Mouse (Mus musculus): Measurements from ENCODE around the gene Homer1.
A peak's percentile ranks its signal among the peaks of the same experiment; 100 is the strongest.

Gene Homer1

DNA sequence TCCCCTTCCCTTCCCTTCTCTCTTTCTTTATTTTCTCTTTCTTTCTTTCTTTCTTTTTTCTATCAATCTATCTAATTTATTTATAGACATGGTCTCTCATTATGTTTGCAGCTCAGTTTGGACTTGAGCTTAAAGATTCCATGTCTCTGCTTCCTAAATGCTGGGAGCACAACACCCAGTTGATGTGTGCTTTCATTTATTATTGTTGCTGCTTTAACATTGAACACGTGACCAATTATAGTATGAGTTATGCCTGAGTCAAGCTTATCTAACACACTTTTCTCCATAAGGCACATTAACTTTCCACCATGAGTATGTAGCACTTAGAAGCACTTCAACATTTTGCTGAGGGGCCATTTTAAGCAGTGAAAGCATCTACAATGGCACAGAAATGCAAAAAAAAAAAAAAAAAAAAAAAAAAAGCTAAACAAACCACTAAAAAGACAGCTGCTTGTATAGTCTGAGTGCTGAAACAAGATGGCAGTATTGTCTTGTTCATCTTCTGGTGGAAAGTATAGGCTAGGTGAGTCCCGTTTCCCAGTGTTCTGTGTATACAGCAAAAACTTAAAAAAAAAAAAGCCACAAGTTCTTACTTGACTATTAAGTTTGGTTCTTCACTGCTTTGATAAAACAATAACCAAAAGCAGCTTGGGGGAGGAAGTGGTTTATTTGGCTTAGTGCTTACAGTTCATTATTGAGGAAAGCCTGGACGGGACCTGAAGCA, 41.3 kb downstream of the Homer1 start:
- no peak for DNase-seq (ENCODE audit: low read depth, low spot score)

- no peak for DNase-seq (ENCODE audit: low read depth, low spot score)
Observed at GRCm38 (mm10) chr13:93342641-93343040, 43.2 kb downstream of the Homer1 start.

- no peak for DNase-seq (ENCODE audit: low read depth, low spot score)
Observed at GRCm38 (mm10) chr13:93344395-93344794, 45.0 kb downstream of the Homer1 start.

DNA sequence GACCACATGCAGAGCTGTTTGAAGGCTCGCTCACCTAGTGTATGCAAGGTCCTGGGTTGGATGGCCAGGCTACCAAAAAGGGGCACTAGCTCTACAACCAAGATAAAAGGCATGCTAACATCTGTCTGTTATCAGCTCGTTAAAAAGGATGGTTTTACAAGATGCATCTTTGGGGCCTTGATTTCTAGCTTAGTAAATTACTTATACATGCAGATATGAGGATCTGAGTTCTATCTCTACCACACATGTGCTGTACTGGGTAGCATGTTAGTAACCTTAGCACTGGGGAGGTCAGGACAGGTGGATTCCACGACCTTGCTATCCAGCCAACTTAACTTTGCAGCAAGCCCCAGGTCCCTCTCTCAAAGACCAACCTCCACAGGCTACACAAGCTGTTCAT, 46.4 kb downstream of the Homer1 start:
- no peak for DNase-seq (ENCODE audit: low read depth, low spot score)

DNA sequence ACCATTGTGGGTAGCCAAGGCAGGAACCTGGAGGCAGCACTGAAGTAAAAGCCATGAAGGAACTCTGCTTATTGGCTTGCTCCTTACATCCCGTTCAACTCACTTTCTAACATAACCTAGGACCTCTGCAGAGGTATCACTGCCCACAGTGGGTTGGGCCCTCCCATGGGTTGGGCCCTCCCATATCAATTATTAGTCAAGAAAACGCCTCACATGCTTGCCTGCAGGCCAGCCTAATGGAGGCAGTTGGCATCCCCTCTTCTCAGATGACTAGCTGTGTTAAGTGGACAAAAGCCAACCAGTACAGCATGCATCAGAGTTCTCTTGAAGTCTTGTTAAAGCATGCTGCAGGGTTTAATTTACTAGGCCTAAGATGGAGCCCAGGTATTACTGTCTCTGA, 52.6 kb downstream of the Homer1 start:
- no peak for DNase-seq (ENCODE audit: low read depth, low spot score)

- peak; percentile 23 for DNase-seq (ENCODE audit: low read depth, low spot score)
Observed at GRCm38 (mm10) chr13:93354420-93355278, 55.2 kb downstream of the Homer1 start.

- DNase-seq (ENCODE audit: low read depth, low spot score), result no peak
Observed at GRCm38 (mm10) chr13:93355279-93355587, 55.8 kb downstream of the Homer1 start.

- no peak for DNase-seq (ENCODE audit: low read depth, low spot score)
Observed at GRCm38 (mm10) chr13:93358522-93358921, 59.1 kb downstream of the Homer1 start.

DNA sequence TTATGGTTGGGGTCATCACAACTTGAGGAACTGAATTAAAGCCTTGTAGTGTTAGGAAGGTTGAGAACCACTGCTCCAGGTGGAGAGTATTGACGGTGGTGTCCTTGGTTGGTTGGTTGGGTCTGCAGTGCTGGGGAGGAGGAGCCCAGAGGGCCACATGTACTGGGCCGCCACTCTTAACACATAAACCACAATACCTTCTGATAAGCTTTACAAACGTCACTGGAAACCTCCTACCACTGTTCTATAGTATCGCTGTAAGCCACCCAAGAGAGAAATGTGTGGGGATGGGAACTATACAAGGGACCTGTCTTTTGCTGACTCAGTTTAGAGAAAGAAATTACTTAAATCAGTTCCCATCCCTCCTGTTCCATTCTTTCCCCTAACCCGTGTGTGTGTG, 68.1 kb downstream of the Homer1 start:
- no peak for DNase-seq (ENCODE audit: low read depth, low spot score)

GRCm38 (mm10) chr13:93368812-93369584, 69.6 kb downstream of the Homer1 start:
- no peak for DNase-seq (ENCODE audit: low read depth, low spot score)

- no peak for DNase-seq (ENCODE audit: low read depth, low spot score)
Observed at GRCm38 (mm10) chr13:93374457-93374856, 75.0 kb downstream of the Homer1 start.

- DNase-seq (ENCODE audit: low read depth, low spot score), result no peak
Observed at GRCm38 (mm10) chr13:93378493-93378892, 79.1 kb downstream of the Homer1 start.

- no peak for DNase-seq (ENCODE audit: low read depth, low spot score)
Observed at GRCm38 (mm10) chr13:93380399-93381063, 81.1 kb downstream of the Homer1 start.

GRCm38 (mm10) chr13:93381301-93381700, 81.9 kb downstream of the Homer1 start:
- DNase-seq (ENCODE audit: low read depth, low spot score), result no peak

DNA sequence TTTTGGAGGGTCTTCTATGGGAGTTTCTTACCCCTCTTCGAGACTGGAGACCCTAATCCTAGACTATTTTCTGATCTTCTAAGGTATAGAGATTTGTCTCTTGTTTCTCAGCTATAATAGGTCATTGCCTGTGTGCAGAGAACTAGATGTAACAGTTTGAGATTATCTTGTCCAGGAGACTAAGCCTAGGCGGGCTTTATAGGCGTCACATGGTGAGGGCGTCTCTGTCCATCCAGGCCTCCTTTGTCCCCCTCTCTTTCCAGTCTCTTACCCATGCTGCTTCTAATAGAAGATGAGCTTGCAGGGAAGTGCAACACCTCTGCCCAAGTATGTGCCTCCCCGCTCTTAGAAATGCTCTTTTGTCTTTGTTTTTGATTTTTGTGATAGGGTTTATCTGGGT, 83.7 kb downstream of the Homer1 start:
- no peak for DNase-seq (ENCODE audit: low read depth, low spot score)

DNA sequence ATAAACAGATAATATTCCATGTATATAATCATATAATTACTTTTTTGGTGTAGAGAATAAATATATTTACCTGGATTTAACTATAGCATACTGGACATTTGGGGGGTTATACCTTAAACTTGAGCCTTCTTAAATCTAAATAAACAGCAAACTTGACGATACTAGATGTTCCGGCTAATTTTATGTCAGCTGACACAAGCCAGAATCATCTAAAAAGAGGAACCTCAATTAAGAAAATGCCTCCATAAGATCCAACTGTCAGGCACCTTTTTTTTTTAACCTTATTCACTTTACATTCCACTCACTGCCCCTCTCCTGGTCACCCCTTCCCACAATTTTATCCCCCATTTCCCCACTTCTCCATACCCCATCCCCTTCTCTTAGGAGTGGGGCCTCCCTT, 84.2 kb downstream of the Homer1 start:
- DNase-seq (ENCODE audit: low read depth, low spot score), result no peak

DNA sequence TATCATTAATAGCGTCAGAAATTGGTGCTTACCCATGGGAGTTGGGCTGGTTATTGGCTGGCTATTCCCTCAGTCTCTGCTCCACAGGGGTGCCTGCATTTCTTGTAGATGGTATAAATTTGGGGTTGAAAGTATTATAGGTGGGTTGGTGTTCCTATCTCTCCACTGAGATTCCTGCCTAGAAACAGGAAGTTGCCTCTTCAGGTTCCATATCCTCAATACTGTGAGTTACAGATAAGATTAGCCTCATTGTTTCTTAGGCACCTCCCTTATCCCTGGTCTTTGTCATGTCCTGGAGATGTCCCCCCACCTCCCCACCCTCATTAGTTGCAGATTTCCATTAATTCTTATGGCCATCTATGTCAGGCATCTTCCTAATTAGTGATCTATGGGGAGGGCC, 85.0 kb downstream of the Homer1 start:
- DNase-seq (ENCODE audit: low read depth, low spot score), result no peak

DNA sequence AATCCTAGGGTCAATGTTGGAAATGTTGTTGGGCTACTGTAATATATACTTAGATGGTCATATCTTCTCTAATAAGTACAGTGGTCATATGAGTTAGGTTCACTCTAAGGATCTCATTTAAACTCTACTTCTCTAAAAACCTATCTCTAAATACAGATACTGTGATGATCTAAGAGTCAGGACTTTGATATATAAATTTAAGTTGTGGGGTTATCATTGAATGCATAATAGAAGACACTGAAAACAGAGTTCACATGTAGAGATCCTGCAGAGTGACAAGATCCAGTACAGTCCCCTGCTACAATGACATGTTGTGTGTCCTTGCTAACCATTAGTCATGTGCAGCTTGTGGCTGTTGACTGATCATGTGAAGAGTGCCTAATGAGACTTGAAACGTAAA, 85.7 kb downstream of the Homer1 start:
- DNase-seq (ENCODE audit: low read depth, low spot score), result no peak

DNA sequence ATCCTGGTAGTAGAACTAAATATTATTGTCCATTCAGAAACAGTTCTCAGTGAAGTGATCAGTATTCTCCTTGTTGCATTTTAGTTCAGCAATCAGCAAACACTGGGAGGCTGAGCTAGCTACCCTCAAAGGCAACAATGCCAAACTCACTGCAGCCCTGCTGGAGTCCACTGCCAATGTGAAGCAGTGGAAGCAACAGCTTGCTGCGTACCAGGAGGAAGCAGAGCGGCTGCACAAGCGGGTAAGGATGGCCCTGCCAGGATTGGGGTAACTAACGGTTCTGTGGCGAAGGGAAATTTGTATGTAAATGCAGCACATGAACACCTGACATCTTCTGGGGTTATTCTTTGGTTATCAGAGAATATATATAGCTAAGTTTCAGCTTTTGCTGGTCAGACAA, 88.0 kb downstream of the Homer1 start:
- DNase-seq (ENCODE audit: low read depth, low spot score), result no peak

DNA sequence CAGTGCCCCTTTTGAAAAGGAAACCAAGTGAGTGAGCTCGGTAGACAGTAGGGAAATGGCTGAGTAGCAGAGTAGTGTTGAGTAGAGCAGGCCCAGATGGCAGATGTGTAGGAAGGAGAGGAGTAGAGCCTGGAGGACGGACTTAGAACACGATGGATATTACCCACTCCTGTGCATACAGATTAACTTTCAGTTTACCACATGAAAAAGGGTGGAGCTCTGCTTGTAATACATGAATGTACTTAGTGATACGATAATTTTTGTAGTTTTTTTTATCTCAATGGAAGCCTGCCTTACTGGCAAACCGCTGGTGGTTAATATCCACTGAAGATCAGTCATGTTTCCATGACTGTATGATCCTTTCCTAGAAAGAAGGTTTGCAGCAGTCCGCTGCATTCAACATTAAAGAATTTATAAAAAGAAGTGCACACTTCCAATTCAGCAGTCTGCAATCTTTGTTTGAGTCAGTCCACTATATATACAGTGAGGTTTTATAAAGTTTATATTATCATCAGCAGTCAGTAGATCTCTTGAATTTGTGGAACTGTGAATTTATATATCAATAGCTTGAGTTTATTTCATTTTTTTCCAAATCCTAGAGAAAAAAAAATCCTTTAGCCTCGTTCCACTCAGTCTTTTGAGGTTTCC, 89.3 kb downstream of the Homer1 start:
- DNase-seq (ENCODE audit: low read depth, low spot score), result no peak

DNA sequence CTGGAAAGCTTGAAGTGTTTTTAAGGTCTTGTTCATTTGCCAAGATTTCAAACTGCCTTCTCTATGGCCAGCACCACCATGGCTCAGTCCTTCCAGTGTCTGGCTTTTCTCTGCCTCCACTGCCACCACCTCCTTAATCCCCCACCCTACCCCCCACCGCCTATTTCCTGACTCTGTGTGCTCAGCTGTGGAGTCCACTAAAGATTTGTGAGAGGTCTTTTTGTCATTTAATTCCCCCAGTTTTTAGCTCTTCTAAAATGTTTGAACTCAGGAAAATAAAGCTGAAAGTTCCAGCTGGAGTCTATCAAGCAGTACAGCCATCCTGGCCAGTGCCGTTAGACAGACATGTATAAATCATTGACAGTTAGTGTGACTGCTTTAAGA, 89.8 kb downstream of the Homer1 start:
- peak; percentile 17 for DNase-seq (ENCODE audit: low read depth, low spot score)

Measured in mesoderm, embryonic 11.5 days (tissue).